Mouse (Mus musculus) hindbrain, embryonic 10.5 days (tissue): ENCODE measurements around the gene Slc35f2. TPM values are rescaled to one million over a fixed set of nuclear protein-coding genes. Genes with fewer than 3 reads are reported as not detected.

ENCODE experiments used
- DNase-seq: peaks from one replicate; pipeline ENCODE4 v3.0.0-alpha.2; 2017; ENCODE audit warnings: low spot score
- H3K27ac ChIP-seq: fragments of 300-500 bp; sonication (generic); 2 replicates; pipeline ENCODE4 v1.5.1; 2016; ENCODE audit warnings: mild to moderate bottlenecking, moderate library complexity
- H3K27me3 ChIP-seq: fragments of 300-500 bp; sonication (generic); 2 replicates; pipeline ENCODE4 v1.6.1; 2016; ENCODE audit warnings: mild to moderate bottlenecking; ENCODE audit not compliant: poor library complexity, insufficient read depth, severe bottlenecking
- H3K36me3 ChIP-seq: fragments of 300-500 bp; sonication (generic); 2 replicates; pipeline ENCODE4 v1.6.1; 2016; ENCODE audit warnings: mild to moderate bottlenecking, moderate library complexity
- H3K4me1 ChIP-seq: fragments of 300-500 bp; sonication (generic); replicated peaks from 2 replicates; pipeline ENCODE4 v1.6.1; 2016; ENCODE audit warnings: mild to moderate bottlenecking
- H3K4me3 ChIP-seq: fragments of 300-500 bp; sonication (generic); 2 replicates; pipeline ENCODE4 v1.5.1; 2016; ENCODE audit warnings: mild to moderate bottlenecking, moderate library complexity
- H3K9me3 ChIP-seq: fragments of 300-500 bp; sonication (generic); 2 replicates; pipeline ENCODE4 v1.6.1; 2016; ENCODE audit warnings: mild to moderate bottlenecking, moderate library complexity
- WGBS: fragments of 180-500 bp; shearing (Covaris S2); methylation state at CpG from one replicate; pipeline ENCODE4 v1.1.7; 2016; 5-methylcytosine and 5-hydroxymethylcytosine counted together
- polyA plus RNA-seq: library from polyadenylated mRNA; unstranded; fragments of >200 nt; fragmentation: Nextera tagmentation; extraction: Ambion mirVana; gene quantifications from 2 replicates; pipeline ENCODE4 v1.2.1, GENCODE M21; 2016

Gene Slc35f2
- polyA plus RNA-seq, 1 experiment from 2014 or later = 3.4 TPM

DNA sequence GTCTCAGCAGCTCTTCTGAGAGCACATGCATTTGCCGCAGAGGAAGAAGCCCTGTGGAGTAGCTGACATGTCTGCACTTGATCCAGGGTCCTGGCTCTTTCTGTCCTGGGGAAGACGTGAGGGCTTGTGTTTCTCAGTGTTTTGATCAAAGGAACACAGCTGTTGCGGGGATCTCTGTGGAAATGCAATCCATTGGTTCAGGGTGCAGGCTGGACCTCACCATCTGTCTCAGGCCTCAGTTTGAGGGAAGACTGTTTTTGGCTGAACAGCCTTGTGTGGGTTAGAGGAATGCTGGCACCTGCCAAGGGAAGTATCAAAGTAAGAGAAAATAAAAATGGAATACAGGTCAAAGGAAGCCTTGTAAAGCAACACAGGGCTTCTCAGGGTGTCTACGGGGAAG is 64.6 kb downstream of the Slc35f2 start:
- no peaks in the 10 kb centered on the region for H3K36me3 ChIP-seq
- H3K4me3 ChIP-seq = no peak overlapping the region
- no peaks in the 10 kb centered on the region for H3K27me3 ChIP-seq
- DNase-seq = no peak
- H3K9me3 ChIP-seq = no peaks in the 10 kb centered on the region
- no peaks in the 10 kb centered on the region for H3K4me1 ChIP-seq
- 70% methylated on average over 4 of the region's 4 CpGs for WGBS
- no peak overlapping the region for H3K27ac ChIP-seq

GRCm38 (mm10) chr9:53838816-53839215 is 67.5 kb downstream of the Slc35f2 start:
- WGBS = 84% methylated on average over 8 of the region's 8 CpGs
- no peaks in the 10 kb centered on the region for H3K4me1 ChIP-seq
- H3K27ac ChIP-seq = no peak overlapping the region
- no peaks in the 10 kb centered on the region for H3K9me3 ChIP-seq
- no peaks in the 10 kb centered on the region for H3K36me3 ChIP-seq
- H3K27me3 ChIP-seq = no peaks in the 10 kb centered on the region
- DNase-seq = no peak
- H3K4me3 ChIP-seq = no peak overlapping the region

- Histone ChIP-seq H3K9me3 (no peaks in the 10 kb centered on the region), H3K27me3 (no peaks in the 10 kb centered on the region), H3K36me3 (no peaks in the 10 kb centered on the region), H3K27ac (no peak overlapping the region), H3K4me1 (no peaks in the 10 kb centered on the region), H3K4me3 (no peak overlapping the region)
- WGBS = 88% methylated on average over 8 of the region's 8 CpGs
- DNase-seq = no peak
These were observed 77.2 kb downstream of the Slc35f2 start for GRCm38 (mm10) chr9:53848548-53848947.

GRCm38 (mm10) chr9:53849864-53850263 is 78.5 kb downstream of the Slc35f2 start, which contains the start of gene Sln:
Gene Sln (plus strand): TSS chr9:53850164.
- no peak for DNase-seq
- Histone ChIP-seq H3K36me3 (no peaks in the 10 kb centered on the region), H3K27me3 (no peaks in the 10 kb centered on the region), H3K27ac (no peak within 1 kb of the TSS), H3K9me3 (no peaks in the 10 kb centered on the region), H3K4me1 (no peaks in the 10 kb centered on the region), H3K4me3 (no peak within 1 kb of the TSS)
- WGBS = 90% methylated on average over 4 of the region's 4 CpGs

GRCm38 (mm10) chr9:53852158-53852557 is 80.8 kb downstream of the Slc35f2 start:
- 91% methylated on average over 4 of the region's 4 CpGs for WGBS

GRCm38 (mm10) chr9:53853672-53854071 is 82.3 kb downstream of the Slc35f2 start:
- no peak for DNase-seq
- Histone ChIP-seq H3K27me3 (no peaks in the 10 kb centered on the region), H3K9me3 (no peaks in the 10 kb centered on the region), H3K4me3 (no peak overlapping the region), H3K4me1 (no peaks in the 10 kb centered on the region), H3K27ac (no peak overlapping the region), H3K36me3 (no peaks in the 10 kb centered on the region)
- 72% methylated on average over 1 of the region's 1 CpGs for WGBS

More at GRCm38 (mm10) chr9:53852158-53852557, 80.8 kb downstream of the Slc35f2 start:
- no peak for DNase-seq
- no peaks in the 10 kb centered on the region for H3K9me3 ChIP-seq
- H3K4me3 ChIP-seq = no peak overlapping the region
- no peaks in the 10 kb centered on the region for H3K4me1 ChIP-seq
- no peak overlapping the region for H3K27ac ChIP-seq
- no peaks in the 10 kb centered on the region for H3K36me3 ChIP-seq
- no peaks in the 10 kb centered on the region for H3K27me3 ChIP-seq

- Histone ChIP-seq H3K9me3 (no peaks in the 10 kb centered on the region), H3K36me3 (no peaks in the 10 kb centered on the region), H3K4me1 (no peaks in the 10 kb centered on the region), H3K4me3 (no peak overlapping the region), H3K27ac (no peak overlapping the region), H3K27me3 (no peaks in the 10 kb centered on the region)
- no peak for DNase-seq
- WGBS = 91% methylated on average over 1 of the region's 1 CpGs
These were observed 83.2 kb downstream of the Slc35f2 start for GRCm38 (mm10) chr9:53854525-53854924.

- Histone ChIP-seq H3K36me3 (no peaks in the 10 kb centered on the region), H3K4me3 (no peak overlapping the region), H3K9me3 (no peaks in the 10 kb centered on the region), H3K27ac (no peak overlapping the region), H3K4me1 (no peaks in the 10 kb centered on the region), H3K27me3 (no peaks in the 10 kb centered on the region)
- DNase-seq = no peak
- WGBS = 83% methylated on average over 5 of the region's 5 CpGs
These were observed 86.5 kb downstream of the Slc35f2 start for GRCm38 (mm10) chr9:53857864-53858263.

Other genes starting within 250 kb of the Slc35f2 start
- 12.6 and 17.7 TPM in 2 replicates for gene Atm, start 234.8 kb upstream of the Slc35f2 start, polyA plus RNA-seq
- 13.6 and 19.1 TPM in 2 replicates for gene Npat, start 234.5 kb upstream of the Slc35f2 start, polyA plus RNA-seq
- 33.3 and 47.5 TPM in 2 replicates for gene Acat1, start 161.2 kb upstream of the Slc35f2 start, polyA plus RNA-seq
- 34.0 and 37.0 TPM in 2 replicates for gene Cul5, start 101.5 kb upstream of the Slc35f2 start, polyA plus RNA-seq
- 3.5 and 5.0 TPM in 2 replicates for gene Rab39, start 65.3 kb upstream of the Slc35f2 start, polyA plus RNA-seq
- gene Sln, start 78.6 kb downstream of the Slc35f2 start, polyA plus RNA-seq = not detected in 2 replicates
- gene Elmod1, start 203.8 kb downstream of the Slc35f2 start, polyA plus RNA-seq = 0.80 and 1.2 TPM in 2 replicates